Mouse (Mus musculus): Measurements from ENCODE around the gene Olfr1451. TPM values are rescaled to one million over a fixed set of nuclear protein-coding genes. Genes with fewer than 3 reads are reported as not detected.

Gene Olfr1451
- 1 to 10 TPM in 1 of 2 experiments, not detected in 1; 2.2 TPM for polyA plus RNA-seq (2017; shearing (Covaris generic))

DNA sequence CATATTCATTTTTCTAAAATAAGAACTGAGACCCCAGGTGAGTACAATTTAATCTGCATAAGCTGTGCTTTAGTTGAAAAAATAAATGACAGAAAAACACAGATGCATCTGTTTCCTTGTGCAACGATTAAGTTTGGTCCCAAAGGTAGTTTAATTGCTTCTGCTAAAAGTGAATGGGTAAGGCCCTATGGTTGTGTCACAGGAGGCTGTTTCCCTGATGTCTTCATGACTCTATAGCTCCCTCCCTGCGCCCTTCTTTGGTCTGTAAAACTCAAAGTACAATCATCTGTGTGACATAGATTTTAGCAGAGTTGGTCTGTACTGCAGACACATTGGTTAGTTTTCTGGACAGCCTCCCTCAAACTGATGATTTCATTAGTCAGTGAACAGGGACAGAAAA is at the start of gene Olfr1451:
TSS of gene Olfr1451 (plus strand) at position 301 of the 400 bp plus-strand sequence.

DNA sequence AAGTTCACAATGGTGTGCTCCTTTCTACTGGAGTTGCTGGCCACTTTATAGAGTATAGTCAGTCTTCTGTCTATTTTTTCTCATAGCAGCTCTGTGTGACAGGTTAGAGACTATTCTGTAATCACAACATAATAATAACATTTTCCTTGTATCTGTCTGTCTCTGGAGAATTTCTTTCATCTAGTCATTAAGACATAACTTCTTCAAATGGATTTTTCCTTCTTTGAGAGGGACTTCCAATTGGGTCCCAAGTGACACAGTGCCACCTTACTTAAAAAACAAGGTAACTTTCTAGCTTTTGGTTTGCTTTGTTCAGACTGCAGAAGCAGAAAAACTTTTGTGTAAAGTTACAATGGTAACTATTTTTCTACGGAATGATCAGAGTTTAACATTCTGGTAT is 44.9 kb upstream of the Olfr1451 start, which contains the start of gene Olfr1450:
TSS of gene Olfr1450 (plus strand) at position 301 of the 400 bp plus-strand sequence.

DNA sequence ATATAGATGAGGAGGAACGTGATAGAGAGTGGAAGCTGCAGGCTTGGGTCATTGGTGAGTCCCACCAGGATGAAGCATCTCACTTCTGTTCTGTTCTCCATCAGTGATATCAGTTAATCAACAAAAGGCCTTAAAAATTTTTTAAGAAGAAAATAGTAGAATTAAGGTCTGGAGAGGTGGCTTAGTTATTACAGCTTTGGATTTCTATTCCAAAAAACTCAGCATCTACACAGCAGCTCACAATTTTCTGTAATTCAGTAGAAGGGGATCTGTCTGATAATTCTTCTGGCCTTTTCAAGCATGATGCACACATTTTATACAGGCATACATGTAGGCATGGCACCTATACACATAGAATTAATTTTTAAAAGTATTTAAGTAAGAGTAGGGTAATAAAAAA is 33.4 kb downstream of the Olfr1451 start, which contains the start of gene Olfr1453:
TSS of gene Olfr1453 (minus strand) at position 101 of the 400 bp plus-strand sequence.

Other genes with a start within 250 kb of the Olfr1451 start
- gene Cntf, start 229.4 kb upstream of the Olfr1451 start, polyA plus RNA-seq (2017; shearing (Covaris generic)): under 1 TPM in 1 of 2 experiments, not detected in 1; 0.78 TPM
- 10 to 100 TPM; 11.4 to 19.8 TPM for gene Zfp91, start 198.9 kb upstream of the Olfr1451 start, polyA plus RNA-seq (2017; shearing (Covaris generic))
- 100 to 1,000 TPM; 169 to 225 TPM for gene Lpxn, start 198.8 kb upstream of the Olfr1451 start, polyA plus RNA-seq (2017; shearing (Covaris generic))
- gene Gm5244, start 148.3 kb upstream of the Olfr1451 start, polyA plus RNA-seq (2017; shearing (Covaris generic)): not detected
- under 1 TPM in 1 of 2 experiments, not detected in 1; 0.53 TPM for gene Olfr1444, start 137.7 kb upstream of the Olfr1451 start, polyA plus RNA-seq (2017; shearing (Covaris generic))
- gene Olfr1445, start 111.2 kb upstream of the Olfr1451 start, polyA plus RNA-seq (2017; shearing (Covaris generic)): not detected
- under 1 TPM in 1 of 2 experiments, not detected in 1; 0.51 TPM for gene Olfr1446, start 101.5 kb upstream of the Olfr1451 start, polyA plus RNA-seq (2017; shearing (Covaris generic))
- not detected for gene Olfr1447, start 91.3 kb upstream of the Olfr1451 start, polyA plus RNA-seq (2017; shearing (Covaris generic))
- gene Olfr1448, start 70.6 kb upstream of the Olfr1451 start, polyA plus RNA-seq (2017; shearing (Covaris generic)): under 1 TPM; 0.04 to 0.70 TPM
- gene Olfr1449, start 64.2 kb upstream of the Olfr1451 start, polyA plus RNA-seq (2017; shearing (Covaris generic)): not detected
- gene Olfr1450, start 44.8 kb upstream of the Olfr1451 start, polyA plus RNA-seq (2017; shearing (Covaris generic)): under 1 TPM in 1 of 2 experiments, not detected in 1; 0.97 TPM
- not detected for gene Olfr1453, start 33.3 kb downstream of the Olfr1451 start, polyA plus RNA-seq (2017; shearing (Covaris generic))
- not detected for gene Olfr1454, start 65.6 kb downstream of the Olfr1451 start, polyA plus RNA-seq (2017; shearing (Covaris generic))
- gene Olfr1457, start 102.9 kb downstream of the Olfr1451 start, polyA plus RNA-seq (2017; shearing (Covaris generic)): 1 to 10 TPM in 1 of 2 experiments, not detected in 1; 1.1 TPM
- gene Olfr1458, start 111.8 kb downstream of the Olfr1451 start, polyA plus RNA-seq (2017; shearing (Covaris generic)): under 1 TPM in 1 of 2 experiments, not detected in 1; 0.77 TPM
- gene Olfr1459, start 154.5 kb downstream of the Olfr1451 start, polyA plus RNA-seq (2017; shearing (Covaris generic)): under 1 TPM; 0.07 to 0.38 TPM
- under 1 TPM in 1 of 2 experiments, not detected in 1; 0.71 TPM for gene Olfr1461, start 168.0 kb downstream of the Olfr1451 start, polyA plus RNA-seq (2017; shearing (Covaris generic))
- gene Olfr1462, start 190.7 kb downstream of the Olfr1451 start, polyA plus RNA-seq (2017; shearing (Covaris generic)): under 1 TPM in 1 of 2 experiments, not detected in 1; 0.05 TPM
- not detected for gene Olfr1463, start 236.3 kb downstream of the Olfr1451 start, polyA plus RNA-seq (2017; shearing (Covaris generic))